Mouse (Mus musculus): ENCODE results near the gene Kdm4b. TPM values are rescaled to one million over a fixed set of nuclear protein-coding genes. Genes with fewer than 3 reads are reported as not detected.

The Kdm4b gene
- 51.5 and 65.8 TPM in 2 replicates for polyA plus RNA-seq (2016; fragmentation: Nextera tagmentation; extraction: Ambion mirVana)

DNA sequence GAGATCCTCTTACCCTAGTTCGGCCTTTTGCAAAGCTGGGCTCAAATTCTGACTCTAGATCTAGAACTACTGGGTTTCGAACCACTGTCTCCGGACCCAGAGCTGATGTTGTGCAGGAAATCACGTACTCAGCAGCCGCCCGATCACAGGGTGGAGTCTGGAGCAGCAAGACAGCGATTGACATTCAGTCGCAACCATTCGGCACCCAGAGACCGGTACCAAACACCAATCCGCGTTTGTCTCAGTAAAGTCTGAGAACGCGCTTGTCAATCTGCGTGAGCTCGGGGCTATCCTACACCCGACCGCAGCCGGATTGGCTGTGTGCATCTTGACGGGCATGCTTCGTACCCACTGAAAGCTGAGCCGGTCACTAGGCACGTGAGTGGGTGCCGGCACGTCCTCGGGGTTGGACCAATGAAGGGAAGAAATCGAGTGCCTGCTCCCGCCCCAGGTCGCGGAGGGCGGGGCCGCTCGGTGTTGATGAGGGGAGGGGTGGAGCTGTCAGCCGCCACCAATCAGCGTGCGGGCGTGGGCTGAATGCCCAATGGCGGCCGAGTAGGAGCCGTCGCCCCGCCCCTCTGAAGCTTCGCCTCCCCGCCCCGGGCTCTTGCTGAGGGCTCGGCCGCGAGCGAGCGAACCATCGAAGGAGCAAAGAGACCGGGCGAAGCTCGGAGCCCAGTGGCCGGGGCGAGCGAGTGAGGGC is at the start of gene Kdm4b:
TSS of gene Kdm4b (plus strand) at position 613 of the 703 bp plus-strand sequence.
- 1% methylated on average over 57 of the region's 57 CpGs for WGBS
- H3K4me1 ChIP-seq (replicated peaks) = peaks cover 40% of the 10 kb centered on the region

DNA sequence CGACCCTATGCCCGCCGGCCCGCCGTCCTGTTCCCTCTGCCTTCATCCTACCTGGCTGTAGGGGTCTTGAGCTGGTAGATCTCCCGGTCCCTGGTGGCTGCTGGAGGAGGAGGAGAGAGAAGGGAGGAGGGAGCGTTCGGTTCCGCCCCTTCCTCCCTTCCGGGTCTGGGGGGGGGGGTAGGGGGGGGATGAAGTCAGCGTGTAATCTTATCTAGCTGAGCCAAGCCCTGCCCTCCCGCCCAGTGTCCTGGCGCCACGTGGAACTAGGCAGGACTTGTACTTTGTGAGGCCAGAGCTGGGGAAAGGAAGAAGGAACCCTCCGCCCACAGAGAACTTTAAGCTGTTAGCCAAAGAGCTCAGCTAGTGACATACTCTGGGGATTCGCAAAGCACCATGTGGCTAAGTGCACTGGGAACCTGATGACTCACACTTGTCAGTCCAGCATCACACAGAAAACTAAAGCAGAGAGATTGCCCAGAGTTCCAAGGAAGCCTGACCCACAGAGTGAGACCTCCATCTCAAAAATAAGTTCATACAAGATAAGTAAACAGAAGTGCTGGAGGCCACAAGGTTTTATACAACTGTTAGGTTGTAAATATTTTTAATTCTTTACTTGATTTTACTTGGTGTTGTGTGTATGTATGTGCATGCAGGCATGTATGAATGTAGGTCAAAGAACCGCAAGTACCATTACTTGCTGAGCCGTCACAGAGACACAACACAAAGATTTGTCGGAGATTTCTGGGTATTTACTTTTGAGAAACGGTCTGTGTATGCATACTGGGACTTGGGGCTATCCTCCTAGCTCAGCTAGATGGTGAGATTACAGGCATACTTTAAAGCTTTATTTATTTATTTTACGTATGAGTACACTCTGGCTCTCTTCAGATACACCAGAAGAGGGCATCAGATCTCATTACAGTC is 49.0 kb upstream of the Kdm4b start, which contains the start of gene Ticam1:
TSS of gene Ticam1 (minus strand) at position 144 of the 924 bp plus-strand sequence.
- H3K4me3 ChIP-seq = peak within 1 kb of the TSS; percentile 62
- H3K9me3 ChIP-seq = no peaks in the 10 kb centered on the region
- peaks cover 22% of the 10 kb centered on the region for H3K4me1 ChIP-seq (replicated peaks)
- DNase-seq (ENCODE audit: low spot score) = peak; percentile 94
- WGBS = 8% methylated on average over 21 of the region's 21 CpGs
- no peaks in the 10 kb centered on the region for H3K27me3 ChIP-seq (ENCODE audit: insufficient read depth, poor library complexity, severe bottlenecking)
- peaks cover 27% of the 10 kb centered on the region for H3K36me3 ChIP-seq
- peak within 1 kb of the TSS; percentile 85 for H3K27ac ChIP-seq

More for the DNA sequence above, at the start of gene Kdm4b:
- Histone ChIP-seq H3K27me3 (ENCODE audit: insufficient read depth, poor library complexity, severe bottlenecking) (no peaks in the 10 kb centered on the region), H3K9me3 (no peaks in the 10 kb centered on the region), H3K27ac (peak within 1 kb of the TSS; percentile 95), H3K4me3 (peak within 1 kb of the TSS; percentile 88), H3K36me3 (peaks cover 33% of the 10 kb centered on the region)
- peak; percentile 99 for DNase-seq (ENCODE audit: low spot score)

DNA sequence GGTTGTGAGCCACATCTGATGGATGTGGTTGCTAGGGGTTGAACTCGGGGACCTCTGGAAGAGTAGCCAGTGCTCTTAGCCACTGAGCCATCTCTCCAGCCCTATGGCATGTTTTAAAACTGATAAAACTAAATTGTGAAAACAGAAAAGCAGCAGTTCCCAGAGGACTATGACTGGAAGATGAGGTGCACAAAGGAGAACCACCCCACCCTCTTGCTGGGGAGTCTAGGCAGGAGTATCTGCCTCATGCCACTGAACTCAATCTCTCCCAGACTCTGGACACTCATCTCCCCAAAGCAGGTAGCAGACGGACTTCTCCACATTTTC is 48.3 kb upstream of the Kdm4b start:
- Histone ChIP-seq H3K4me1 (replicated peaks) (peaks cover 22% of the 10 kb centered on the region), H3K36me3 (peaks cover 26% of the 10 kb centered on the region), H3K27ac (peak overlapping the region; percentile 85), H3K27me3 (ENCODE audit: insufficient read depth, poor library complexity, severe bottlenecking) (no peaks in the 10 kb centered on the region), H3K9me3 (no peaks in the 10 kb centered on the region), H3K4me3 (peak overlapping the region; percentile 62)
- DNase-seq (ENCODE audit: low spot score) = no peak
- 51% methylated on average over 2 of the region's 2 CpGs for WGBS

DNA sequence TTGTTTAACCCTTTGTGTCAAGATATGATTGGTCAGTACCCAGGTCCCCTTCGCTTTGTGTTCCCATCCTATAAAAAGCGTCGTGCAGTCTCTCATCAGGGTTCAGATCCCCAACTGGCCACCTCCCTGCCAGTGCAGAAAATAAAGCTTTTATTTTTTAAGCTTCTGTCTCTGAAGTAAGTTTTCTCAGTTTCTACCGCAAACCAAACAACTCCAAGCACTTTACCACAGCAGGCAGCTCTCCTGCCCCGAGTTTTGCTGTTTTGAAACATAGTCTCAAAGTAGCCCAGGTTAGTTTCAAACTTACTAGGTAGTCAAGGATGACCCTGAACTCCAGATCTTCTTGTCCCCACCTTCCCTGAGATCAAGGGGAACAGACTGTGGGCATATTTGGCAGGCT is 47.5 kb upstream of the Kdm4b start:
- H3K36me3 ChIP-seq = peaks cover 34% of the 10 kb centered on the region
- no peaks in the 10 kb centered on the region for H3K27me3 ChIP-seq (ENCODE audit: insufficient read depth, poor library complexity, severe bottlenecking)
- H3K27ac ChIP-seq = no peak overlapping the region
- WGBS = 92% methylated on average over 5 of the region's 5 CpGs
- H3K4me1 ChIP-seq (replicated peaks) = peaks cover 22% of the 10 kb centered on the region
- no peak for DNase-seq (ENCODE audit: low spot score)
- no peaks in the 10 kb centered on the region for H3K9me3 ChIP-seq
- H3K4me3 ChIP-seq = no peak overlapping the region

DNA sequence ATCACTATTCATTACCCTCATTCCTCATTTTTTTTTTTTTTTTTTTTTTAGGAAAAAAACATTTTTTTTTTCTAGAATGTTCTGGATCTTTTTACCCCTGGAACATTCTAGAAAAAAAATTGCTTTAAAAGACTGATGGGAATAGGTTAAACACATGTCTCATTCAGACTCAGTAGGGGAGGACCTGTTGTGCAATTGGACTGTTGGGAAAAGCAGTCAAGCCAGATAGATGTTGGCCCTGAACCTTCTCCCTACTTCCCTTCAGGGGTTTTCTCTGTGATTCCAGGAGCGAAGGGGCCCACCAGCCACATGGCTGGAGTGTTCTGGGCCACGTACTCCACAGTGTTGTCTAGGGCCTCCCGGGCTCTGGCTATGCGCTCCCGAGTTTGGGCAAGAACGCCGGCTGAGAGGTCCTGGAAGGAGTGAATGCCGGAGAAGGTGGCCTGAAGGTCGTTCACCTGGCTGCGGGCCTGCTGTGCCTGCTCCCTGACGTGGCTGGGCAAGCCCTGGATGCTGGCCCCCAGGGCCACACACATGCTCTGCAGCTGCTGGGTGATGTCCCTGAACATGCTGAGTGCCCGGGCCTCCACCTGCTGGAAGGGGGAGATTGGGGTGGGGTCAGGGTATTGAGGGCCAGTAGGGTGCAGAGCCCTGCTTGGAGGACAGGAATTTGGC is 46.2 kb upstream of the Kdm4b start:
- peaks cover 44% of the 10 kb centered on the region for H3K36me3 ChIP-seq
- DNase-seq (ENCODE audit: low spot score) = no peak
- H3K27ac ChIP-seq = no peak overlapping the region; the same call in 1 of the 2 replicates
- H3K4me1 ChIP-seq (replicated peaks) = peaks cover 22% of the 10 kb centered on the region
- no peak overlapping the region for H3K4me3 ChIP-seq
- no peaks in the 10 kb centered on the region for H3K9me3 ChIP-seq
- H3K27me3 ChIP-seq (ENCODE audit: insufficient read depth, poor library complexity, severe bottlenecking) = no peaks in the 10 kb centered on the region
- 92% methylated on average over 12 of the region's 12 CpGs for WGBS

DNA sequence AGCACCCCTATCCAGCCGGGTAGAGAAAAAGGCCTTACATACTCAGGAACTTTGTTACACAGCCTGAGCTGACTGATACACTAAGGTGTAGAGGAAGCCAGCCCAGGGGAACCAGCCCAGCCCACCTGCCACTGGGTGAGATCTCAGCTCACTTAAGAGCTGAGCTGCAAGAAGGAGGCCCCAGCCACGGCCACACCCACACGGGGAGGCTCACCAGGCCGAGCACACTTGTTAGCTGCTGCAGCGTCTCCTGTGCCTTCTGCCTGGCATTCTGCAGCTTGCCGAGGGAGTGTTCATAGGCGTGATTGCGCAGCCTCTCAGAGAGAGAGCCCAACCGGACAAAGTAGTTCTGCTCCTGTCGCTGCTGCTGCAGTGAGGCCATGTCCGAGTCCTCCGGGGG is 44.7 kb upstream of the Kdm4b start:
- H3K4me1 ChIP-seq (replicated peaks) = peaks cover 16% of the 10 kb centered on the region
- no peak overlapping the region for H3K4me3 ChIP-seq
- no peak for DNase-seq (ENCODE audit: low spot score)
- peaks cover 60% of the 10 kb centered on the region for H3K36me3 ChIP-seq
- 0 out of 2 replicates have a peak overlapping the region, but pooled peaks have one; percentile 12 for H3K27ac ChIP-seq
- no peaks in the 10 kb centered on the region for H3K9me3 ChIP-seq
- no peaks in the 10 kb centered on the region for H3K27me3 ChIP-seq (ENCODE audit: insufficient read depth, poor library complexity, severe bottlenecking)
- 90% methylated on average over 12 of the region's 12 CpGs for WGBS

DNA sequence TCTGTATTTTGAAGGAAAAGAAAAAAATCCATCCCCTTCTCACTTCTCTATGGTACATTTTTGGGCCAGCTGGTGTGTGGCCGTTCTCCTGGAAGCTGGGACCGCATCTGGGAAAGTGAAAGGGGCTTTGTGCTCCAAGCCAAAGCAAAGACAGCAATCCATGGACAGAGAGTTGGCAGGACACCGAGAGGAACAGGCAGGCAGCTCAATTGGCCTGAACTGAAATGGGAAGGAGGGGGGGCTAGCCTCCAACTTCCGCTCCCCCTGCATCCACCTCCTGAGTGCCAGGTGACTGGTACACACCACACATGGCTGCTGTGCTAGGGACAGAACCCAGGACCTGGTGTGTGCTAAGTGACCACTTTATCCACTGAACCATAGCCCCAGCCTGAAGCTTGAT is 43.1 kb upstream of the Kdm4b start:
- H3K4me3 ChIP-seq = no peak overlapping the region
- H3K36me3 ChIP-seq = peaks cover 64% of the 10 kb centered on the region
- no peak for DNase-seq (ENCODE audit: low spot score)
- H3K27me3 ChIP-seq (ENCODE audit: insufficient read depth, poor library complexity, severe bottlenecking) = no peaks in the 10 kb centered on the region
- H3K27ac ChIP-seq = no peak overlapping the region
- H3K9me3 ChIP-seq = no peaks in the 10 kb centered on the region
- 93% methylated on average over 4 of the region's 4 CpGs for WGBS
- H3K4me1 ChIP-seq (replicated peaks) = peaks cover 3% of the 10 kb centered on the region

DNA sequence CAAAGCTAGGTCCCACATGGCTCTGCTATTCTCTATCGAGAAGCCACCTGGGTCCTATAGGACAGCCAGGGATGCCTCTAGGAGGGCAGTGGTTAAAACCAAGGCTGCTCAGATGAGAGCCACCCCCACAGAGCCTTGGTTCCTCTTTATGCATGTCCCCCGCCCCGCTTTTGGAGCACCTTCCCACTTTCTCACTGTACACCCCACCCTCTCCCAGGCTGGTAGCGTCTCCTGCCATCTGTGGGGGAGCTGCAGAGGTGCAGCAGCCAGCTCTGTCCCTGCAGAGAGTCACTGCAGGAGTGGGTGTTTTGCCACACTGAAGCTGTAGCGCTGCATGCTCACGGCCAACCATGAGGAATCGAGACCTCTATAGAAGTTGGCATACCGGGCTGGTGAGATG is 42.5 kb upstream of the Kdm4b start:
- WGBS = 94% methylated on average over 8 of the region's 8 CpGs
- no peak for DNase-seq (ENCODE audit: low spot score)
- Histone ChIP-seq H3K36me3 (peaks cover 64% of the 10 kb centered on the region), H3K4me1 (replicated peaks) (peaks cover 8% of the 10 kb centered on the region), H3K4me3 (no peak overlapping the region), H3K9me3 (no peaks in the 10 kb centered on the region), H3K27me3 (ENCODE audit: insufficient read depth, poor library complexity, severe bottlenecking) (no peaks in the 10 kb centered on the region), H3K27ac (no peak overlapping the region)

DNA sequence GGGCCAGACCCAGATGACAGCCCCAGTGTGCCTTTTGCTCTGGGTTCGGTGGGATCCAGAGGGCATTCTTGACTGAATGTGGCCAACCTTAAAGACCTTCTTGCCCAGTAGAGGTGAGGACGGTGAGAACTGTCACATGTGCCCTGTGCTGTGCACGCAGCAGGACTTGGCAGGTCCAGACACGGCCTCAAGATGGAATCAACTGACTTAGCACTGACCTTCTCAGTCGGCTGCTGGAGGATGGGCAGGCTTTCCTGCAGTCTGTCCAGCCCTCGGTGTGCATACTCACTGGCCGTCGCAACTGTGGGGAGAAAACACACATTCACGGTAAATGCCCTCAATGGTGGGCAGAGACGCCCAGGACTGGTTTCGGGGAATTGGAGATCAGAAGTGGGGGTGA is 39.9 kb upstream of the Kdm4b start:
- no peak overlapping the region for H3K27ac ChIP-seq
- H3K4me3 ChIP-seq = no peak overlapping the region
- peaks cover 35% of the 10 kb centered on the region for H3K4me1 ChIP-seq (replicated peaks)
- peaks cover 46% of the 10 kb centered on the region for H3K36me3 ChIP-seq
- no peaks in the 10 kb centered on the region for H3K27me3 ChIP-seq (ENCODE audit: insufficient read depth, poor library complexity, severe bottlenecking)
- 94% methylated on average over 11 of the region's 11 CpGs for WGBS
- DNase-seq (ENCODE audit: low spot score) = no peak
- H3K9me3 ChIP-seq = no peaks in the 10 kb centered on the region

DNA sequence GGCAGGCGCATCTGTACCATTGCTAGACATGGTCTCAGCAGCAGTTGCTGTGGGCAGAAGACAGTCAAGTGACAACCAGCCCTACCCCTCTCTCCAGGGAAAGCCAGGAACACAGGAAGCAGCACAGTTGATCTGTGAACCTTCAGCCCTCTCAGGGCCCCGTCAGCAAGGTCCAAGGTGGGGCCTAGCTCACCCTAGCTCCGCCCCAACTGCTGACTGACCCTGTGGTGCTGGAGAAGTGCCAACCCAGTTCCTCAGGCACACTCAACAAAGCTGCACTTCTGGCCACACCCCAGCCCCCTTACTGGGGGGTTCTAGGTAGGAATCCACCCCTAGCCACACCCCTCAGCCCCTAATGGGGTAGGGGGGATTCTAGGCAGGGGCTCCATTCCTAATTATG is 38.0 kb upstream of the Kdm4b start:
- peak overlapping the region; percentile 16 for H3K4me3 ChIP-seq
- H3K9me3 ChIP-seq = no peaks in the 10 kb centered on the region
- H3K27ac ChIP-seq = peak overlapping the region; percentile 60
- no peak for DNase-seq (ENCODE audit: low spot score)
- peaks cover 53% of the 10 kb centered on the region for H3K4me1 ChIP-seq (replicated peaks)
- H3K36me3 ChIP-seq = peaks cover 36% of the 10 kb centered on the region
- no peaks in the 10 kb centered on the region for H3K27me3 ChIP-seq (ENCODE audit: insufficient read depth, poor library complexity, severe bottlenecking)
- WGBS = 79% methylated on average over 3 of the region's 3 CpGs

DNA sequence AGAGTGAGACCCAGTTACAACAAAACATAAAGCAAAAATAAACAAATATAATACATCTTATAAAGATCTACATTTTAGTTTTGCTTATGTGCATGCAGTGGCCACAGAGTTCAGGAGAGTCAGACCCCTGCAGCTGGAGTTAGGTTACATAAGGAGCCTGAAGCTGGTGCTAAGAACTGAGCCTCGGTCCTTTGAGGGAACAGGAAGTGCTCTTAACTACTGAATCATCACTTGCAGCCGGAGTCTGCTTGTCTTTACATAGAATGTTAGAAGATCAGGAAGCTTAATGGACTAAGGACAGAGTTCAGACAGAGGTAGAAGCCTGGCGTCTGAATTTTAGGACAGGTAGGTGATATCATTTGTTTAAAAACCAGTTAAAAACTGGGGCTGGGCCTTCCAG is 37.0 kb upstream of the Kdm4b start:
- Histone ChIP-seq H3K9me3 (no peaks in the 10 kb centered on the region), H3K27me3 (ENCODE audit: insufficient read depth, poor library complexity, severe bottlenecking) (no peaks in the 10 kb centered on the region), H3K27ac (peak overlapping the region; percentile 88), H3K36me3 (peaks cover 28% of the 10 kb centered on the region), H3K4me3 (peak overlapping the region; percentile 55), H3K4me1 (replicated peaks) (peaks cover 54% of the 10 kb centered on the region)
- DNase-seq (ENCODE audit: low spot score) = no peak
- 53% methylated on average over 3 of the region's 3 CpGs for WGBS

DNA sequence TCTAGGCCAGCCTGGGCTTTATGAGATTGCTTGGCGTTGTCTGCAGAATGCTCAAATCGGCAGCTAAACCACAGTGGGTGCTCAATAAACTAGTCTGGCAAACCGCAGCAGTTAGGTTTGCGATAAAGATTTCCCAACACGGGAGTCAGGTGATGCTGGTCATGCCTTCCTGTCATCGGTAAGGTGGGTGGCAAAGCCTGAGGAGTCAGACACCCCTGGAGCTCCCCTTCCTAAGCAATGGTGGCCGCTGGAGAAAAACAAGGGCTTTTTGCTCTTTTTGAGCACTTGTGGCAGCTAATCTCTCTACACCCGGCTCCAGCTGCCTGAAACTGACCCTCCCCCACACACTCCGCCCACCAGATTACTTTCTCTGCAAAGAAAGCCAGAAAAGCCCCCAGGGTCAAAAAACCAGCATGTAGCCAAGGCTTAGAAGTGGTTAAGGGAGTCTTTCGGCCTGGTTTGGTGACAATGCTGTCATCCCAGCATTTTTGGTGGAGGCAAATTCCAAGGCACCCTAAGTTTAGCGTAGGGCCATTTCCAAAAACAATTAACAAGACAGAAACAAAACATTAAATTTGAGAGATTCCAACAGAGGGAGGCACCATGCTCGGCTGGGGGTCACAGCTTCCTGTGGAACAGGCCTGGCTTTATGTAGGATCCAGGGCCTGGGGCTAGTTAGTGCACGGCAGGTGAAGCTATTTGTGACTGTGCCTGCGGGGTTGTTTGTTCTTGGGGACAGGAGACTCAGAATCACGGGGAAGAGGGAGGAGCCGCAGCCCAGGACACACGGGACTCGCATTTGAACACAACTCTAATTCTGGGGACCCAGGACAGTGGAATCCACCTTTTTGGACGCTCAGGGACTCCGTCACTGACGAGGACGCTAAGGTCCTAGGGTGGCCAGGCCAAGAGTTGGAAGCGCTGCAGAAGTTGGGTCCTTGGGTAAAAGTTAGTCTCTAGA is 36.2 kb upstream of the Kdm4b start:
- Histone ChIP-seq H3K9me3 (no peaks in the 10 kb centered on the region), H3K4me3 (peak overlapping the region; percentile 55), H3K36me3 (peaks cover 20% of the 10 kb centered on the region), H3K27ac (peak overlapping the region; percentile 88), H3K27me3 (ENCODE audit: insufficient read depth, poor library complexity, severe bottlenecking) (no peaks in the 10 kb centered on the region), H3K4me1 (replicated peaks) (peaks cover 54% of the 10 kb centered on the region)
- WGBS = 2% methylated on average over 23 of the region's 23 CpGs
- DNase-seq (ENCODE audit: low spot score) = peak; percentile 66
